Mouse (Mus musculus) ES-E14 (cell line): Measurements from ENCODE around the gene Tlnrd1.

Source experiments
- HCFC1 ChIP-seq: IDR thresholded peaks from 2 replicates; pipeline ENCODE4 v1.6.1; 2012; ENCODE audit warnings: low read length, inconsistent platforms, borderline replicate concordance; ENCODE audit not compliant: insufficient read depth
- MAFK ChIP-seq: IDR thresholded peaks from 2 replicates; pipeline ENCODE4 v1.6.1; 2014; ENCODE audit warnings: mild to moderate bottlenecking, low read depth, low read length, inconsistent platforms; ENCODE audit not compliant: insufficient read depth
- ZC3H11A ChIP-seq: IDR thresholded peaks from 2 replicates; pipeline ENCODE4 v1.6.1; 2012; ENCODE audit warnings: low read depth, mild to moderate bottlenecking, inconsistent platforms, low read length, borderline replicate concordance

DNA sequence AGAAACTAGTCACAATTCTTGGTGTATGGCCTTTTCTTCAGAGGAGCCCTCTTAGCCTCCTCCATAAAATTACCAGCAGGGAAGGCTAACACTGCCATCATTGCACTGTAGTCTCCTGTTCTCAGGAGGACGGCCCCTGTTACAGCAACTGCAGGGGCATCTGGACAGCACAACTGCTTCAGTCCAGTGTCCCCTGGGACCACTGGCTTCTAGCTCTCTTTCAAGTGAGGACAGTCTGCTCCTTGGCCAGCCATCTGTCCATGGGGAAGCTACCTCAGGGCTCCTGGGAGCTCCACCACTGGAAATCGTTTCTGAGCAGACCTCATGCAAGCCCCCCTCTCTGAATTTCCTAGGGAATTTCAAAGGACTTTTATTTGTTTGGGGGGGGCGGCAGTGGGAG lies 16.4 kb upstream of the Tlnrd1 start:
- TF ChIP-seq ZC3H11A (no peak), MAFK (no peak), HCFC1 (no peak)
